Mouse (Mus musculus): ENCODE measurements around the gene F2rl2. TPM values are rescaled to one million over a fixed set of nuclear protein-coding genes. Genes with fewer than 3 reads are reported as not detected.
A peak's percentile ranks its signal among the peaks of the same experiment; 100 is the strongest.

The F2rl2 gene
- polyA plus RNA-seq, 1 experiment from 2014 or later, result 0.43 TPM

GRCm38 (mm10) chr13:95685736-95686135 is 10.9 kb upstream of the F2rl2 start:
- WGBS, result 59% methylated on average over 5 of the region's 5 CpGs
- Histone ChIP-seq H3K36me3 (ENCODE audit: control insufficient read depth, insufficient read depth, low read length) (peaks cover 9% of the 10 kb centered on the region; the same call in 1 of the 2 replicates), H3K27me3 (replicated peaks; ENCODE audit: control insufficient read depth, insufficient read depth, low read length) (no peaks in the 10 kb centered on the region), H3K4me1 (ENCODE audit: control insufficient read depth, insufficient read depth, low read length) (no peaks in the 10 kb centered on the region), H3K9me3 (ENCODE audit: control insufficient read depth, low read length) (no peaks in the 10 kb centered on the region), H3K4me3 (ENCODE audit: low read depth, low read length) (no peak overlapping the region), H3K9ac (ENCODE audit: low read depth, low read length) (no peak overlapping the region), H3K27ac (replicated peaks; ENCODE audit: low read depth, low read length) (no peak overlapping the region), H3K4me2 (ENCODE audit: low read depth, low read length) (no peak overlapping the region)
- DNase-seq (ENCODE audit: low spot score) (no peak), ATAC-seq (ENCODE audit: low read depth) (no peak)

GRCm38 (mm10) chr13:95688576-95688975 is 8.1 kb upstream of the F2rl2 start:
- Histone ChIP-seq H3K27me3 (replicated peaks; ENCODE audit: control insufficient read depth, insufficient read depth, low read length) (no peaks in the 10 kb centered on the region), H3K9ac (ENCODE audit: low read depth, low read length) (no peak overlapping the region), H3K4me3 (ENCODE audit: low read depth, low read length) (no peak overlapping the region), H3K4me2 (ENCODE audit: low read depth, low read length) (no peak overlapping the region), H3K36me3 (ENCODE audit: control insufficient read depth, insufficient read depth, low read length) (0 out of 2 replicates have a peak, but pooled peaks cover 5% of the 10 kb centered on the region), H3K4me1 (ENCODE audit: control insufficient read depth, insufficient read depth, low read length) (no peaks in the 10 kb centered on the region), H3K27ac (replicated peaks; ENCODE audit: low read depth, low read length) (no peak overlapping the region), H3K9me3 (ENCODE audit: control insufficient read depth, low read length) (no peaks in the 10 kb centered on the region)
- 93% methylated on average over 1 of the region's 1 CpGs for WGBS
- DNase-seq (ENCODE audit: low spot score) (no peak), ATAC-seq (ENCODE audit: low read depth) (no peak)

- H3K4me1 ChIP-seq (ENCODE audit: control insufficient read depth, insufficient read depth, low read length), result no peaks in the 10 kb centered on the region
- WGBS, result 75% methylated on average over 8 of the region's 8 CpGs
These were observed 4.5 kb upstream of the F2rl2 start for GRCm38 (mm10) chr13:95692201-95692600.

GRCm38 (mm10) chr13:95696120-95696653 is 466 bp upstream of the F2rl2 start:
- no peak overlapping the region for H3K9ac ChIP-seq (ENCODE audit: low read depth, low read length)

More at GRCm38 (mm10) chr13:95692201-95692600, 4.5 kb upstream of the F2rl2 start:
- ATAC-seq (ENCODE audit: low read depth) (no peak), DNase-seq (ENCODE audit: low spot score) (no peak)
- H3K27me3 ChIP-seq (replicated peaks; ENCODE audit: control insufficient read depth, insufficient read depth, low read length), result no peaks in the 10 kb centered on the region
- no peak overlapping the region for H3K4me2 ChIP-seq (ENCODE audit: low read depth, low read length)
- H3K27ac ChIP-seq (replicated peaks; ENCODE audit: low read depth, low read length), result no peak overlapping the region
- H3K36me3 ChIP-seq (ENCODE audit: control insufficient read depth, insufficient read depth, low read length), result no peaks in the 10 kb centered on the region
- no peak overlapping the region for H3K4me3 ChIP-seq (ENCODE audit: low read depth, low read length)
- no peaks in the 10 kb centered on the region for H3K9me3 ChIP-seq (ENCODE audit: control insufficient read depth, low read length)
- no peak overlapping the region for H3K9ac ChIP-seq (ENCODE audit: low read depth, low read length)

GRCm38 (mm10) chr13:95697874-95698273 is 1.2 kb downstream of the F2rl2 start:
- H3K4me2 ChIP-seq (ENCODE audit: low read depth, low read length), result no peak overlapping the region
- no peak overlapping the region for H3K9ac ChIP-seq (ENCODE audit: low read depth, low read length)
- no peak for DNase-seq (ENCODE audit: low spot score)
- H3K9me3 ChIP-seq (ENCODE audit: control insufficient read depth, low read length), result no peaks in the 10 kb centered on the region
- no peak overlapping the region for H3K4me3 ChIP-seq (ENCODE audit: low read depth, low read length)
- H3K36me3 ChIP-seq (ENCODE audit: control insufficient read depth, insufficient read depth, low read length), result no peaks in the 10 kb centered on the region
- no peak for ATAC-seq (ENCODE audit: low read depth)
- H3K27ac ChIP-seq (replicated peaks; ENCODE audit: low read depth, low read length), result no peak overlapping the region
- no peaks in the 10 kb centered on the region for H3K4me1 ChIP-seq (ENCODE audit: control insufficient read depth, insufficient read depth, low read length)
- 50% methylated on average over 6 of the region's 6 CpGs for WGBS
- H3K27me3 ChIP-seq (replicated peaks; ENCODE audit: control insufficient read depth, insufficient read depth, low read length), result no peaks in the 10 kb centered on the region

More at GRCm38 (mm10) chr13:95696120-95696653, 466 bp upstream of the F2rl2 start:
- Histone ChIP-seq H3K9me3 (ENCODE audit: control insufficient read depth, low read length) (no peaks in the 10 kb centered on the region), H3K4me1 (ENCODE audit: control insufficient read depth, insufficient read depth, low read length) (no peaks in the 10 kb centered on the region), H3K27ac (replicated peaks; ENCODE audit: low read depth, low read length) (no peak overlapping the region), H3K36me3 (ENCODE audit: control insufficient read depth, insufficient read depth, low read length) (no peaks in the 10 kb centered on the region), H3K4me2 (ENCODE audit: low read depth, low read length) (no peak overlapping the region), H3K27me3 (replicated peaks; ENCODE audit: control insufficient read depth, insufficient read depth, low read length) (no peaks in the 10 kb centered on the region), H3K4me3 (ENCODE audit: low read depth, low read length) (no peak overlapping the region)
- DNase-seq (ENCODE audit: low spot score), result no peak
- WGBS, result 93% methylated on average over 9 of the region's 9 CpGs
- no peak for ATAC-seq (ENCODE audit: low read depth)

GRCm38 (mm10) chr13:95703376-95703775 is 6.7 kb downstream of the F2rl2 start:
- H3K36me3 ChIP-seq (ENCODE audit: control insufficient read depth, insufficient read depth, low read length), result peaks cover 10% of the 10 kb centered on the region; the same call in 1 of the 2 replicates
- H3K4me3 ChIP-seq (ENCODE audit: low read depth, low read length), result no peak overlapping the region
- no peaks in the 10 kb centered on the region for H3K27me3 ChIP-seq (replicated peaks; ENCODE audit: control insufficient read depth, insufficient read depth, low read length)
- DNase-seq (ENCODE audit: low spot score) (peak; percentile 65), ATAC-seq (ENCODE audit: low read depth) (no peak)
- H3K9me3 ChIP-seq (ENCODE audit: control insufficient read depth, low read length), result no peaks in the 10 kb centered on the region
- H3K9ac ChIP-seq (ENCODE audit: low read depth, low read length), result no peak overlapping the region
- H3K4me1 ChIP-seq (ENCODE audit: control insufficient read depth, insufficient read depth, low read length), result no peaks in the 10 kb centered on the region
- no peak overlapping the region for H3K4me2 ChIP-seq (ENCODE audit: low read depth, low read length)
- WGBS, result 38% methylated on average over 5 of the region's 5 CpGs
- no peak overlapping the region for H3K27ac ChIP-seq (replicated peaks; ENCODE audit: low read depth, low read length)

GRCm38 (mm10) chr13:95705589-95705988 is 8.9 kb downstream of the F2rl2 start:
- 0 out of 2 replicates have a peak, but pooled peaks have one; percentile 33 for ATAC-seq (ENCODE audit: low read depth)
- H3K36me3 ChIP-seq (ENCODE audit: control insufficient read depth, insufficient read depth, low read length), result peaks cover 10% of the 10 kb centered on the region; the same call in 1 of the 2 replicates

GRCm38 (mm10) chr13:95712054-95712453 is 15.4 kb downstream of the F2rl2 start:
- ATAC-seq (ENCODE audit: low read depth) (no peak), DNase-seq (ENCODE audit: low spot score) (no peak)
- Histone ChIP-seq H3K36me3 (ENCODE audit: control insufficient read depth, insufficient read depth, low read length) (peaks cover 7% of the 10 kb centered on the region; the same call in 1 of the 2 replicates), H3K27ac (replicated peaks; ENCODE audit: low read depth, low read length) (no peak overlapping the region), H3K9me3 (ENCODE audit: control insufficient read depth, low read length) (no peaks in the 10 kb centered on the region), H3K4me3 (ENCODE audit: low read depth, low read length) (no peak overlapping the region), H3K4me2 (ENCODE audit: low read depth, low read length) (no peak overlapping the region), H3K27me3 (replicated peaks; ENCODE audit: control insufficient read depth, insufficient read depth, low read length) (no peaks in the 10 kb centered on the region), H3K4me1 (ENCODE audit: control insufficient read depth, insufficient read depth, low read length) (no peaks in the 10 kb centered on the region), H3K9ac (ENCODE audit: low read depth, low read length) (no peak overlapping the region)

More at GRCm38 (mm10) chr13:95705589-95705988, 8.9 kb downstream of the F2rl2 start:
- 92% methylated on average over 6 of the region's 6 CpGs for WGBS
- Histone ChIP-seq H3K27me3 (replicated peaks; ENCODE audit: control insufficient read depth, insufficient read depth, low read length) (no peaks in the 10 kb centered on the region), H3K27ac (replicated peaks; ENCODE audit: low read depth, low read length) (no peak overlapping the region), H3K4me2 (ENCODE audit: low read depth, low read length) (no peak overlapping the region), H3K4me1 (ENCODE audit: control insufficient read depth, insufficient read depth, low read length) (no peaks in the 10 kb centered on the region), H3K9me3 (ENCODE audit: control insufficient read depth, low read length) (no peaks in the 10 kb centered on the region), H3K4me3 (ENCODE audit: low read depth, low read length) (no peak overlapping the region), H3K9ac (ENCODE audit: low read depth, low read length) (no peak overlapping the region)
- DNase-seq (ENCODE audit: low spot score), result peak; percentile 34
